Mouse (Mus musculus): ENCODE data around the gene Olfr1380. TPM values are rescaled to one million over a fixed set of nuclear protein-coding genes. Genes with fewer than 3 reads are reported as not detected.

The Olfr1380 gene
- total and polyA plus RNA-seq, 3 experiments = not detected

Other genes with a start within 250 kb of the Olfr1380 start
- not detected in 2 replicates for gene Olfr1391, start 234.1 kb upstream of the Olfr1380 start, total RNA-seq (2012; rRNA removed)
- not detected in 2 replicates for gene Olfr1391, start 234.1 kb upstream of the Olfr1380 start, total RNA-seq (2014; rRNA removed)
- gene Olfr1391, start 234.1 kb upstream of the Olfr1380 start, polyA plus RNA-seq (2012; ENCODE audit: insufficient read length, low read depth) = not detected in 2 replicates
- not detected in 2 replicates for gene Olfr1390, start 221.7 kb upstream of the Olfr1380 start, total RNA-seq (2012; rRNA removed)
- not detected in 2 replicates for gene Olfr1390, start 221.7 kb upstream of the Olfr1380 start, total RNA-seq (2014; rRNA removed)
- not detected in 2 replicates for gene Olfr1390, start 221.7 kb upstream of the Olfr1380 start, polyA plus RNA-seq (2012; ENCODE audit: insufficient read length, low read depth)
- not detected in 2 replicates for gene Olfr1389, start 133.8 kb upstream of the Olfr1380 start, total RNA-seq (2012; rRNA removed)
- gene Olfr1389, start 133.8 kb upstream of the Olfr1380 start, total RNA-seq (2014; rRNA removed) = not detected in 2 replicates
- gene Olfr1389, start 133.8 kb upstream of the Olfr1380 start, polyA plus RNA-seq (2012; ENCODE audit: insufficient read length, low read depth) = not detected in 2 replicates
- gene Olfr1388, start 120.3 kb upstream of the Olfr1380 start, total RNA-seq (2012; rRNA removed) = not detected in 2 replicates
- gene Olfr1388, start 120.3 kb upstream of the Olfr1380 start, total RNA-seq (2014; rRNA removed) = not detected in 2 replicates
- not detected in 2 replicates for gene Olfr1388, start 120.3 kb upstream of the Olfr1380 start, polyA plus RNA-seq (2012; ENCODE audit: insufficient read length, low read depth)
- not detected in 2 replicates for gene Olfr1387, start 101.5 kb upstream of the Olfr1380 start, total RNA-seq (2012; rRNA removed)
- not detected in 2 replicates for gene Olfr1387, start 101.5 kb upstream of the Olfr1380 start, total RNA-seq (2014; rRNA removed)
- not detected in 2 replicates for gene Olfr1387, start 101.5 kb upstream of the Olfr1380 start, polyA plus RNA-seq (2012; ENCODE audit: insufficient read length, low read depth)
- gene Olfr1386, start 91.8 kb upstream of the Olfr1380 start, total RNA-seq (2012; rRNA removed) = not detected in 2 replicates
- not detected in 2 replicates for gene Olfr1386, start 91.8 kb upstream of the Olfr1380 start, total RNA-seq (2014; rRNA removed)
- gene Olfr1386, start 91.8 kb upstream of the Olfr1380 start, polyA plus RNA-seq (2012; ENCODE audit: insufficient read length, low read depth) = not detected in 2 replicates
- gene Olfr1385, start 67.8 kb upstream of the Olfr1380 start, total RNA-seq (2012; rRNA removed) = not detected in 2 replicates
- not detected in 2 replicates for gene Olfr1385, start 67.8 kb upstream of the Olfr1380 start, total RNA-seq (2014; rRNA removed)
- gene Olfr1385, start 67.8 kb upstream of the Olfr1380 start, polyA plus RNA-seq (2012; ENCODE audit: insufficient read length, low read depth) = 0.05 and 0.06 TPM in 2 replicates
- gene Olfr1384, start 50.2 kb upstream of the Olfr1380 start, total RNA-seq (2012; rRNA removed) = not detected in 2 replicates
- not detected in 2 replicates for gene Olfr1384, start 50.2 kb upstream of the Olfr1380 start, total RNA-seq (2014; rRNA removed)
- not detected in 2 replicates for gene Olfr1384, start 50.2 kb upstream of the Olfr1380 start, polyA plus RNA-seq (2012; ENCODE audit: insufficient read length, low read depth)
- not detected in 2 replicates for gene Olfr1383, start 37.2 kb upstream of the Olfr1380 start, total RNA-seq (2012; rRNA removed)
- gene Olfr1383, start 37.2 kb upstream of the Olfr1380 start, total RNA-seq (2014; rRNA removed) = not detected in 2 replicates
- not detected in 2 replicates for gene Olfr1383, start 37.2 kb upstream of the Olfr1380 start, polyA plus RNA-seq (2012; ENCODE audit: insufficient read length, low read depth)
- not detected in 2 replicates for gene Olfr1382, start 28.6 kb upstream of the Olfr1380 start, total RNA-seq (2012; rRNA removed)
- not detected in 2 replicates for gene Olfr1382, start 28.6 kb upstream of the Olfr1380 start, total RNA-seq (2014; rRNA removed)
- gene Olfr1382, start 28.6 kb upstream of the Olfr1380 start, polyA plus RNA-seq (2012; ENCODE audit: insufficient read length, low read depth) = not detected in 2 replicates
- not detected in 2 replicates for gene Olfr1381, start 13.4 kb upstream of the Olfr1380 start, total RNA-seq (2012; rRNA removed)
- not detected in 2 replicates for gene Olfr1381, start 13.4 kb upstream of the Olfr1380 start, total RNA-seq (2014; rRNA removed)
- not detected in 2 replicates for gene Olfr1381, start 13.4 kb upstream of the Olfr1380 start, polyA plus RNA-seq (2012; ENCODE audit: insufficient read length, low read depth)
- 0.08 and 0.17 TPM in 2 replicates for gene Flt4, start 52.4 kb downstream of the Olfr1380 start, total RNA-seq (2012; rRNA removed)
- gene Flt4, start 52.4 kb downstream of the Olfr1380 start, total RNA-seq (2014; rRNA removed) = not detected in 2 replicates
- gene Flt4, start 52.4 kb downstream of the Olfr1380 start, polyA plus RNA-seq (2012; ENCODE audit: insufficient read length, low read depth) = 0.06 and 0.08 TPM in 2 replicates
- not detected in 2 replicates for gene Scgb3a1, start 106.7 kb downstream of the Olfr1380 start, total RNA-seq (2012; rRNA removed)
- not detected in 2 replicates for gene Scgb3a1, start 106.7 kb downstream of the Olfr1380 start, total RNA-seq (2014; rRNA removed)
- gene Scgb3a1, start 106.7 kb downstream of the Olfr1380 start, polyA plus RNA-seq (2012; ENCODE audit: insufficient read length, low read depth) = not detected in 2 replicates
- 32.4 and 39.2 TPM in 2 replicates for gene Cnot6, start 155.8 kb downstream of the Olfr1380 start, total RNA-seq (2012; rRNA removed)
- 90.8 and 102 TPM in 2 replicates for gene Cnot6, start 155.8 kb downstream of the Olfr1380 start, total RNA-seq (2014; rRNA removed)
- 75.2 and 85.0 TPM in 2 replicates for gene Cnot6, start 155.8 kb downstream of the Olfr1380 start, polyA plus RNA-seq (2012; ENCODE audit: insufficient read length, low read depth)
- 0.04 TPM in 1 of 2 replicates, not detected in the other for gene Gfpt2, start 237.3 kb downstream of the Olfr1380 start, total RNA-seq (2012; rRNA removed)
- gene Gfpt2, start 237.3 kb downstream of the Olfr1380 start, total RNA-seq (2014; rRNA removed) = not detected in 2 replicates
- not detected in 2 replicates for gene Gfpt2, start 237.3 kb downstream of the Olfr1380 start, polyA plus RNA-seq (2012; ENCODE audit: insufficient read length, low read depth)

Measured in CH12.LX (cell line).